Mouse (Mus musculus): ENCODE measurements around the gene Ano2.

Ano2 gene

DNA sequence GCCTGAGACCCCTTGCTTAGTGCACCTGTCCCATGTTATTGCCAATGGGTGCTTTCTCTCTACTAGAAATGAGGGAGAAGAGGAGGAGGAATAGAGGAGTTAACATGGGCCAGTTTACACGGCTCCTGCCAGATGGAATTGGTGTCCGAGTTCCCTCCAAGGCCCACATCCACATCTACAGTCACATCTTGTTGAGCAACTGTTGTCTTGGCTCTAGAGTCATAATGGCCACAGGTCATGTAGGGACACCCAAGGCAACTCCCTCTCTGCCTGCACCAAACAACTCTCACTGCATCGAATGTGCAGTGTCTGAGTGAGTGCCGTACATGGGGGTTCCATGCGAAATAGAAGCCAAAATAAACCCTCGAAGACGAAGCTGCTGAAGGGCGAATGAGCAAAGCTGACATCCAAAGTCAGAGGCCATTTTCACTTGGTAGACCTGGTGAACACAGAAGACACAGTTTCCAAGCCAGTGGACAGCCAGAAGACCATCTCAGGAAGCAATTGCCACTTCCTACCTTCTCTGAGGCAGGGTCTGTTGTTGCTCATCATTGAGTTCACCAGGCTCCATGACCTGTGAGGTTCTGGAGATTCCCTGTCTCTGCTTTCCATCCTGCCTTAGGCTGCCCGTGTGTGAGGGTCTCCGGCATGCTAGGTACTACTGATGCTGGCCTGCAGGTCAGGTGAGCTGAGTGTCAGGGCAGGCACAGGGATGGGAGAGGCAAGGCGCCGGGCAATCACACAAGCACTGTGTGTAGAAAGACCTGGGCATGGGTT lies 398.5 kb downstream of the Ano2 start:
- DNase-seq = no peak
